Mouse (Mus musculus) retina, postnatal 1 day (tissue): ENCODE data around the gene Sfpq.
"Not testable (repeated sequence)": the region's sequence is repeated elsewhere in the genome, so short reads cannot be mapped to it uniquely, and the experiment has no call there.

ENCODE experiments used
- DNase-seq: peaks from one replicate; pipeline ENCODE4 v3.0.0-alpha.2; 2012

The Sfpq gene

GRCm38 (mm10) chr4:127021151-127021945, at the start of gene Sfpq:
Gene Sfpq, plus strand, starts transcription at chr4:127021324.
- DNase-seq, result peak; percentile 100

- peak; percentile 62 for DNase-seq
Measured at GRCm38 (mm10) chr4:126977467-126977866, 43.7 kb upstream of the Sfpq start.

DNA sequence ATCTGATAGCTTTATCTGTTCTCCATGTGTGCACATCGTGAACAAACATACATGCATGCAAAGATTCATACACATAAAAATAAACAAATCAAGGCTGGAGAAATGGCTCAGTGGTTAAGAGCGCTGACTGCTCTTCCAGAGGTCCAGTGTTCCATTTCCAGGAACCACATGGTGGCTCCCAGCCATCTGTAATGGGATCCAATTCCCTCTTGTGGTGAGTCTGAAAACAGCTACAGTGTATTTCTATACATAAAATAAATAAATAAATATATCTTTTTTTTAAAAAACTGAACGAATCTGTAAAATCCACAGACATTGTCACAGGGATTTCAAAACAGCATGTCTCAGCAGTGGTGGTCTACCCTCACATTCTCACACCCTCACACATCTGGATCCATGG, 42.4 kb upstream of the Sfpq start:
- no peak for DNase-seq

GRCm38 (mm10) chr4:126983321-126983720, 37.8 kb upstream of the Sfpq start:
- DNase-seq, result no peak

DNA sequence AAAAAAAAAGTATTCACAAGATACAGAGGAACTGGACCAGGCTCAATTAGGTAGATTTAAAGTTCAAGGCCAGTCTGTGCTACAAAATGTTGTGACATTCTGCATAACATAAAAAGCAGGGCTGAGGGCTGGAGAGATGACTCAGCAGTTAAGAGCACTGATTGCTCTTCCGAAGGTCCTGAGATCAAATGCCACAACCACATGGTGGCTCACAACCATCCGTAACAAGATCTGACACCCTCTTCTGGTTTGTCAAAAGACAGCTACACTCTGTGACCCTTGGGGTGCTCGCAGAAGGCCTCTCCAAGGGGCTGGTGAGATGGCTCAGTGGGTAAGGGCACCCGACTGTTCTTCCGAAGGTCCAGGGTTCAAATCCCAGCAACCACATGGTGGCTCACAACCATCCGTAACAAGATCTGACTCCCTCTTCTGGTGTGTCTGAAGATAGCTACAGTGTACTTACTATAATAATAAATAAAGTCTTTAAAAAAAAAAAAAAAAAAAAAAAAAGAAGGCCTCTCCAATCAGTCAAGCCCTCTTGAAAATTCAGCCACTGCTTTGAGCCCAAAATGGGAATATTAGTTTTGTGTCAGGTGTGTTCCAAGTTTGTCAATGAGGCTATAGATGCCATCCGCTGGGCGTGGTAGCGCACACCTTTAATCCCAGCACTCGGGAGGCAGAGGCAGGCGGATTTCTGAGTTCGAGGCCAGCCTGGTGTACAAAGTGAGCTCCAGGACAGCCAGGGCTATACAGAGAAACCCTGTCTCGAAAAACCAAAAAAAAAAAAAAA, 37.2 kb upstream of the Sfpq start:
- DNase-seq, result not testable (repeated sequence)

GRCm38 (mm10) chr4:126986768-126987167, 34.4 kb upstream of the Sfpq start:
- no peak for DNase-seq

GRCm38 (mm10) chr4:126988503-126988902, 32.6 kb upstream of the Sfpq start:
- no peak for DNase-seq

- DNase-seq, result no peak
Measured at GRCm38 (mm10) chr4:126990553-126990952, 30.6 kb upstream of the Sfpq start.

DNA sequence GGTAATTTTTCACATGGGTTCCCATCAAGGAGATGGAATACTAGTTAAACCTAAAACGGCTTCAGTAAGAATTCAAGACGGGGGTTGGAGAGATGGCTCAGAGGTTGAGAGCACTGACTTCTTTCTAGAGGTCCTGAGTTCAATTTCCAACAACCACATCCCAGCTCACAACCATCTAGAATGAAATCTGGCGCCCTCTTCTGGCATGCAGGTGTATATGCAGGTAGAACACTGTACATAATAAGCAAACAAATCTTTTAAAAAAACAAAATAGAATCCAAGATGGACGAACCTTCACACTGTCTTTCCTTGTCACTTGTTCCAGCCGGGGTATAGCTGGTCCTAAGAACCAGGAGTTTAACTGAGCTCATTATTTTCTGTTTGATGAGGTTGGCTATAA, 28.8 kb upstream of the Sfpq start:
- DNase-seq, result peak; percentile 45

GRCm38 (mm10) chr4:126999372-126999771, 21.8 kb upstream of the Sfpq start:
- DNase-seq, result not testable (repeated sequence)

DNA sequence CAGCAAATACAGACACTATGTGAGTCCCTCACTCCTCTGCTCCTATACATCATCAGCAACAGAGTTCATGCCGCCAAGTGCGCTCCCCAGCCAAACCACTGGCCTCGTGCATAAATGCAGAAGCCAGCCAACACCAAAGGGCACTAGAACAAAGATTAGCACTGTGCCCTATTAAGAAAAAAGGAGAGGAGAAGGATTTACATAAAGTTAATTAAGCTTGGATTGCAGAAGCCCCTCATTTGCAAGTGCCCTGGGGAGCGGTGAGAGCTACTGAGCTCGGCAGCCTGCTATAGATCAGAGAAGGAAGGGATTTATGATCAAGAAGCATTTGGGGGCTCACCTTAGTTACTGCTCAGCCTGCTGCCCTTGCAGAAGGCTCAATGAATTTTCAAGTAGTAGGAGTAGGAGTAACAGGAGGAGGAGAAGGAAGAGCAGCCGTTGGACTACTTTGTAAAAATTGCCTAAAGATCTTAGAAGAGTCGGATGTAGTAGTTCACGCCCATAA, 20.5 kb upstream of the Sfpq start:
- no peak for DNase-seq

DNA sequence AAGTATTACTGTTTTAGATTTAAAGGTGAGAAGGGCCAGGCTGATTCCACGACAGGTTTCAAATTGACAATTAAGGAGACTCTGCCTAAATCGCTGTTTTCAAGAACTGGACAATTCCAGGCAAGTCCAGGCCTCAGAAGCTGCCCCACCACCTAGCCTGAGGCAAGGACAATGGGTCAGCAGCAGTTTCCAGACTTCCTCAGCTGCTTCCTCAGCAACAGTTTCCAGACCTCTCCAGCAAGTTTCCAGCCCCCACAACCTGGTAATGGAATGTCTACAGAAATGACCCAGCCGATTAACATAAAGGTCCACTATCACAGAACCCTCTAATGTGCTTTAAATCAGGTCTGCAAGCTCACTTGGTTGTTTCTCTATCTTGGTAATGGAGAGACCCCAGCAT, 16.7 kb upstream of the Sfpq start:
- DNase-seq, result no peak

DNA sequence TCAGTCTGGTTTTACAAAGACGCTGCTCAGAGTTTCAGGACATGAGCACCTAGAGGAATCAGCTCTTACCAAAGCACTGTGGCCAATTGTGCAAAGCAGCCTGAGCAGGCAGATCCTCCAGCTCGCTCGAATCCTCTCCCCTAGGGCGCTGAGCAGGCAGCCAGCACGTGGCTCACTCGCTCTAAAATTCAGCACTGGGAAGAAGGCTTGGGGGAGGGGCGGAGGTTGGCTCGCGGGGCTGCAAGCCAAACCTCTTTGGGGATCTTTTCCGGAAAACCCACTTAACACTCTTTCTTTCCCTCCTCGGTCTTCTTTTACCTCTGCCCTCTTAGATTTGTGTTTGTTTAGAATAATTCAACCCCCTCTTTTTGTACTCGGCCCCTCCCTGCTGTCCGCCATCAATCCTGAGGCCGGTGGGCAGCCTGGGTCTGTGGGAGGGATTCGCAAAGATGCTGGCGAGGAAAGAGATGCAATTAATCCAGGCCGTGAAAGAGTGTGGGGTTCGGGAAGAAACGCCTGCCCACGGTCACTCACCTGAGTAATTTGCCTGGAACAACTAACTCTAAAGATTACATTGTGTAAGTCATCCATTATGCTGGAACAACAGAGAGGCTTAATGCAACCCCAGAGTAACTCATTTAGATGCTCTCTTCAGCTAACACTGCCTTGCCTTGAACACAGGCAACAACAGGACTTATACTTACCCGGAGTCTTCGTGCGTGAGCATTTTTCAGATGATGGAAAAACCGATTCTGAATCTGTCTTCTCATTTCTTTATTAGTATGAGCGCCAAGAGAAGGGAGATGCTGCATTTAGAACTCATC, 15.8 kb upstream of the Sfpq start:
- DNase-seq, result peak; percentile 81

DNA sequence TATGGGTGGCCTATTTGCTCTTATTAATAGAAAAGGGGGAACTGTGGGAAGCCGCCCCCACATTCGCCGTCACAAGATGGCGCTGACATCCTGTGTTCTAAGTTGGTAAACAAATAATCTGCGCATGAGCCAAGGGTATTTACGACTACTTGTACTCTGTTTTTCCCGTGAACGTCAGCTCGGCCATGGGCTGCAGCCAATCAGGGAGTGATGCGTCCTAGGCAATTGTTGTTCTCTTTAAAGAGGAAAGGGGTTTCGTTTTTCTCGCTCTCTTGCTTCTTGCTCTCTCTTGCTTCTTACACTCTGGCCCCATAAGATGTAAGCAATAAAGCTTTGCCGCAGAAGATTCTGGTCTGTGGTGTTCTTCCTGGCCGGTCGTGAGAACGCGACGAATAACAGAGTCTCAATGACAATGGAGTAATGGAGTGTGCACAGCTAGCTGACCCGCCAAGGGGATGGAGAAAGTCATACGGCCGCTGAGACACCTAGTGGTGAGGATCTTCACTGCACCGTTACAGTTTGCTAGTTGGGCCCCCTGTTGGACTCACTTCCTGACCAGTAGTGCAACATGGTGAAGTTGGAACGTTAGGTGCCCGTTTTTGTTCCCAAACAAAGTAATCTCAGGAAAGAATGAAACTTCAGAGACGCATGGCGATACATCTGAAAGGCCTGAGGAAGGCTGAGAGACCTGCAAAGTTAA, 5.7 kb upstream of the Sfpq start:
- peak; percentile 93 for DNase-seq

DNA sequence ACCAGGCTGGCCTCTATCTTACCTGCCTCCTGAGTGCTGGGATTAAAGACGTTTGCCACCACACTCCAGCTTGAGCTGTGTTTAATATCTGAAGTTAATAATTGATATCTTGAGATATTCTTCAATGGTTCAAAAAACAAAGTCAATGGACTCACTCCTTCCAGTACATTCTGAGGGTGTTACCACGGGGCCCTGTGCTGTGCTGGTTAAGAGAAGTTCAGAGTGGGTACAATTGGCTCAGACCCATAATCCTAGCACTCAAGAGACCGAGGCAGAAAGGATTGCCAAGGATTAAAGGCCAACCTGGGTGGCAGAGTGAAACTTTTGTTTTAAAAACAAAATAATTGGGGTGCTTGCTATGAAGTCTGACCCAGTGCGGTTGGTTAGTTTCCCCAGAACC, 4.8 kb upstream of the Sfpq start:
- DNase-seq, result no peak

GRCm38 (mm10) chr4:127020411-127021150, 543 bp upstream of the Sfpq start:
- DNase-seq, result no peak

DNA sequence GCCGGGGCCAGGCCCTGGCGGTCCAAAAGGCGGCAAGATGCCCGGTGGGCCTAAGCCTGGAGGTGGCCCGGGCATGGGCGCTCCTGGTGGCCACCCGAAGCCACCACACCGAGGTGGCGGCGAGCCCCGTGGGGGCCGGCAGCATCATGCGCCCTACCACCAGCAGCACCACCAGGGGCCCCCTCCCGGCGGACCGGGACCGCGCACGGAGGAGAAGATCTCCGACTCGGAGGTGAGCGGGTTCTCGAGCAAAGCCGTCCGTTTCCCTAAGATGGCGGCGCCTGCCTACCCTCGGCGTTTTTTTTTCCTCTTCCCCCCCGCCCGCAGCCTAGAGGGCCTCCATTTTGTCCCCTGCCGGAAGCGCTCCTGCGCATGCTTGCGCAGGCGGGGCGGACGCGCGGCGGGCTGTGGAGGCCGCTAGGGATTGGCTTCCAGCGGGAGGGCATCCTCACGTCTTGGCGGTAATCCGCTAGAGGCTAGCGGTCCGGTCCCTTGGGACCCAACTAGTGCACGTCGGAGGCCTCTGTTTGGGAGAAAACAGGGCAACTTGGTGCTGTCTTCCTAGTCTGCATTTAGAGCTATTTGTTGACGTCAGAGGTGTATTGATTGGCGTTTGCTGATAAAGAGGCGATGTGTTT, 984 bp downstream of the Sfpq start:
- DNase-seq, result peak; percentile 96

- DNase-seq, result no peak
Measured at GRCm38 (mm10) chr4:127023201-127023600, 2.1 kb downstream of the Sfpq start.

- no peak for DNase-seq
Measured at GRCm38 (mm10) chr4:127024240-127024639, 3.1 kb downstream of the Sfpq start.

DNA sequence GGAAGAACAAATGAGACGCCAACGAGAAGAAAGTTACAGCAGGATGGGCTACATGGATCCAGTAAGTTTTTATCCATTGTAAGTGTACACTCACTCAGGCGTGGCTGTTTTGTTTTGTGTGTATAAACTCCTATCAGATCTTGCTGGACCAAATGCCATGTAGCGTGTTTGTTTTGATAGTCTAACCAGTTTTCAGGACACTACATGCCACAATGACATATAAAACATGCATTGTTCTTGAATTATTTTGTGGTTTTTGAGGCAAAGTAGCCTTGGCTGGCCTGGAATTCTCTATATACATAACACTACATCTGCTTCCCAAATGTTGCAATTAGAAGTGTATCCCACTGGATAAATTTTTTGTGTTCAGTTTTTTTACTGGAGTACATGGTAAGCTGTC, 5.7 kb downstream of the Sfpq start:
- DNase-seq, result no peak
